Mouse (Mus musculus): Measurements from ENCODE around the gene Mtx2. TPM values are rescaled to one million over a fixed set of nuclear protein-coding genes. Genes with fewer than 3 reads are reported as not detected.
A peak's percentile ranks its signal among the peaks of the same experiment; 100 is the strongest.

Gene Mtx2
- total and polyA plus RNA-seq, 3 experiments: 82.9 to 114 (median 110) TPM

DNA sequence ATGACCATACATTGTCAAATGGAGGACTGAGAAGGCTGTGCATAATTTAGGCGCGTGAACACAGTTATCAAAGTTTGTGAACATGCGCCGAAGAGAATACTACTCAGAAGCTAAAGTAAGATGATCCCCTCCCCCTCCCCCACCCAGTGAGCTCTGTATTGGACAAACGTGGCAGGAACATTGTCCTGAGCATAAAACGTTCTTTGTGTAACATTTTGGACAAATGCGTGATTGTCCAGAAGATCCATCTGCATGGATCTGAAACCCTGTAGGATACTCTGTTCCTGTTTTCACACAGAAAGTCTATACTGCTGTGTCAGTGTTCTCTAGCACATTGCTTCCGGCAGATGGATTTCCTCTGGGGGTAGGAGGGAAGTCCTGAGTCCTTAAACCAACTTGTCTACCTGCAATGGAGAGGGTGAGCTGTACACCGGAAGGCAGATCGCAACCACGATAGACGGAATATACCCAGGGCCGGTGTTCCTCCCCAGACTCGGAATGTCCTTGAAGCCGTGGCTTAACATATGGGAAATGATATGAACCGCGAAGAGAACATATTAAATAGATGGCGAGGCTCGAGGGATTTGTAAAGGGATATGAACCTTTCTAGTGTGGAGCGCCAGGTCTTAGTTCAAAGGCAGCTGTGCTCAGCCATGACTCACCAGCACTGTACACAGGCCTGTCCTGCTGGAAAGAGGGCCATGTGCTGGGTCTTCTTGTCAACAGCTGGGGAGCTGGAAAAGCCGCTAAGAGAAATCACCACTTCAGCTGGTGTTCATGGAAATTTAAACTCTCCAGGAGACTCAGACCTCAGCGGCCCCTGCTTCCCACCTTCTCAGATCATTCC, 100.6 kb downstream of the Mtx2 start:
- Histone ChIP-seq H3K27me3 (ENCODE audit: control insufficient read depth, insufficient read depth, low read length) (no peaks in the 10 kb centered on the region), H3K4me1 (ENCODE audit: control insufficient read depth, insufficient read depth, low read length) (no peaks in the 10 kb centered on the region), H3K36me3 (ENCODE audit: control insufficient read depth, insufficient read depth, low read length) (no peaks in the 10 kb centered on the region), H3K27ac (no peak overlapping the region), H3K4me3 (no peak overlapping the region), H3K79me2 (replicated peaks; ENCODE audit: control insufficient read depth, insufficient read depth, low read length) (no peaks in the 10 kb centered on the region), H3K9ac (ENCODE audit: low read depth, low read length) (no peak overlapping the region)
- TF ChIP-seq CTCF (IDR thresholded peaks at IDR 0.05) (no peak), POLR2A (IDR thresholded peaks at IDR 0.05; ENCODE audit: insufficient read depth, low read depth, low read length) (no peak), EP300 (IDR thresholded peaks at IDR 0.05; ENCODE audit: insufficient read depth, low read depth, low read length) (no peak)
- intact Hi-C loops (cut with DNase I): no loop called here
- peak in 1 of 2 experiments; percentile 4 for DNase-seq
- 71% methylated on average over 22 of the region's 22 CpGs for WGBS

Other genes with a start within 250 kb of the Mtx2 start
- gene Lnpk, start 246.4 kb upstream of the Mtx2 start, total RNA-seq (2021): 10 to 100 TPM; 21.3 to 21.6 TPM
- gene Lnpk, start 246.4 kb upstream of the Mtx2 start, polyA plus RNA-seq (2012; rRNA removed): 4.5 and 7.1 TPM in 2 replicates
- gene Evx2, start 166.2 kb upstream of the Mtx2 start, total RNA-seq (2021): not detected
- not detected in 2 replicates for gene Evx2, start 166.2 kb upstream of the Mtx2 start, polyA plus RNA-seq (2012; rRNA removed)
- not detected for gene Hoxd13, start 157.5 kb upstream of the Mtx2 start, total RNA-seq (2021)
- gene Hoxd13, start 157.5 kb upstream of the Mtx2 start, polyA plus RNA-seq (2012; rRNA removed): not detected in 2 replicates
- not detected for gene Hoxd12, start 150.8 kb upstream of the Mtx2 start, total RNA-seq (2021)
- gene Hoxd12, start 150.8 kb upstream of the Mtx2 start, polyA plus RNA-seq (2012; rRNA removed): not detected in 2 replicates
- gene Hoxd11, start 146.2 kb upstream of the Mtx2 start, total RNA-seq (2021): not detected
- gene Hoxd11, start 146.2 kb upstream of the Mtx2 start, polyA plus RNA-seq (2012; rRNA removed): not detected in 2 replicates
- not detected for gene Hoxd10, start 133.9 kb upstream of the Mtx2 start, total RNA-seq (2021)
- 0.09 TPM in 1 of 2 replicates, not detected in the other for gene Hoxd10, start 133.9 kb upstream of the Mtx2 start, polyA plus RNA-seq (2012; rRNA removed)
- gene Hoxd9, start 128.1 kb upstream of the Mtx2 start, total RNA-seq (2021): under 1 TPM; 0.16 to 0.29 TPM
- 0.10 and 0.12 TPM in 2 replicates for gene Hoxd9, start 128.1 kb upstream of the Mtx2 start, polyA plus RNA-seq (2012; rRNA removed)
- 1 to 10 TPM in 1 of 2 experiments, under 1 TPM in 1; 0.61 to 1.0 TPM for gene Hoxd8, start 121.2 kb upstream of the Mtx2 start, total RNA-seq (2021)
- gene Hoxd8, start 121.2 kb upstream of the Mtx2 start, polyA plus RNA-seq (2012; rRNA removed): 0.59 and 0.61 TPM in 2 replicates
- gene Hoxd3, start 113.9 kb upstream of the Mtx2 start, total RNA-seq (2021): not detected
- gene Hoxd3, start 113.9 kb upstream of the Mtx2 start, polyA plus RNA-seq (2012; rRNA removed): 0.06 TPM in 1 of 2 replicates, not detected in the other
- gene Hoxd4, start 113.9 kb upstream of the Mtx2 start, total RNA-seq (2021): under 1 TPM; 0.21 to 0.45 TPM
- 0.53 and 1.0 TPM in 2 replicates for gene Hoxd4, start 113.9 kb upstream of the Mtx2 start, polyA plus RNA-seq (2012; rRNA removed)
- gene Gm28230, start 99.1 kb upstream of the Mtx2 start, total RNA-seq (2021): under 1 TPM in 1 of 2 experiments, not detected in 1; 0.14 TPM
- gene Gm28230, start 99.1 kb upstream of the Mtx2 start, polyA plus RNA-seq (2012; rRNA removed): 0.04 and 0.20 TPM in 2 replicates
- gene Hoxd1, start 62.8 kb upstream of the Mtx2 start, total RNA-seq (2021): not detected
- not detected in 2 replicates for gene Hoxd1, start 62.8 kb upstream of the Mtx2 start, polyA plus RNA-seq (2012; rRNA removed)

All from heart, adult 2 months (tissue).